Mouse (Mus musculus): Measurements from ENCODE around the gene H2afj. TPM values are rescaled to one million over a fixed set of nuclear protein-coding genes. Genes with fewer than 3 reads are reported as not detected.

Gene H2afj
- polyA plus RNA-seq (2012; rRNA removed; ENCODE audit: low replicate concordance): 129 and 225 TPM in 2 replicates

DNA sequence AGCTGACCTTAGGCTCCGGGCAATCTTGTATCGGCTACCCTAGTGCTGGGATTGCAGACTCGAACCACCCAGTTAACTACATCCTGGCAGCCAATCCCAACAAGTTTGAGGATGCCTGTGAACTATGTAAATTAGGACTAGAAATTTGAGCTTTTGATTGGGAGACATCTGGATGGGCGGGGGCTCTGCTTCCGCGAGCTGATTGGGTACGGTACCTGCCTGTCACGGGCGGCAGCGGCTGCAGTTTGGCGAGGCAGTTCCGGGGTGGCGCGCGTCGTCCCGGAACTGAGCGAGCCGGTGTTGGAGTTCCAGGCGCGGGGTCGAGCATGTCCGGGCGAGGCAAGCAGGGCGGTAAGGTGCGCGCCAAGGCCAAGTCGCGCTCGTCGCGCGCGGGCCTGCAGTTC, at the start of gene H2afj:
H2afj (plus strand) TSS at position 231 of the 404 bp plus-strand sequence.

DNA sequence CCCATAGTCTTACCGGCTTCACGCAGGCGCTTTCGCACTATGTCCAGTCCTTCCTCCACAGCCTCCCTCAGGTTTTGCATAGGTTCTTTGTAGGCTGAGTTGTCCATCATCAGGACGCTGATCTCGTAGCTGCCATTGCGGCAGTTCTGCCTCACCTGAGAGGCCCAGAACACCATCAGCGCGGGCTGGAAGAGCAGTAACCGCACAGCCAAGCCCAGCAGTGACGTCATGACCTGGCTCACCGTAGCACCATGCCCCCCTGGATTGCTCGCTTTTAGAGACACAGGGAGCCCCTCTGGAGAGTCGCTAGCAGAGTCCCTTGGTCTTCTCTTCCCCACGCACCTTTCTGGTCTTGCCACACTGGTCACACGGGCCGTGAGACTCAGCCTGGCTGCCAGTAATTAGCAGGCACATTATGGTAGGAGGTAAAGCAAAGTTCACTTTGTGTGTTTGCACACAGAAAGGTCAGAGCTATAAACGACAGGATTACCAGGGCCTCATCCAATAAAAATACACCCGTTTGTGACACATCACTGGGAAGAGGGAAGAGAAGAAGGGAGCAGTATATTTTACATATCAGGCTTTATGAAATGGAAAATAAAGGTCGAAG, 26.6 kb upstream of the H2afj start, which contains the start of gene Gucy2c:
Gucy2c (minus strand) TSS at position 389 of the 610 bp plus-strand sequence.

DNA sequence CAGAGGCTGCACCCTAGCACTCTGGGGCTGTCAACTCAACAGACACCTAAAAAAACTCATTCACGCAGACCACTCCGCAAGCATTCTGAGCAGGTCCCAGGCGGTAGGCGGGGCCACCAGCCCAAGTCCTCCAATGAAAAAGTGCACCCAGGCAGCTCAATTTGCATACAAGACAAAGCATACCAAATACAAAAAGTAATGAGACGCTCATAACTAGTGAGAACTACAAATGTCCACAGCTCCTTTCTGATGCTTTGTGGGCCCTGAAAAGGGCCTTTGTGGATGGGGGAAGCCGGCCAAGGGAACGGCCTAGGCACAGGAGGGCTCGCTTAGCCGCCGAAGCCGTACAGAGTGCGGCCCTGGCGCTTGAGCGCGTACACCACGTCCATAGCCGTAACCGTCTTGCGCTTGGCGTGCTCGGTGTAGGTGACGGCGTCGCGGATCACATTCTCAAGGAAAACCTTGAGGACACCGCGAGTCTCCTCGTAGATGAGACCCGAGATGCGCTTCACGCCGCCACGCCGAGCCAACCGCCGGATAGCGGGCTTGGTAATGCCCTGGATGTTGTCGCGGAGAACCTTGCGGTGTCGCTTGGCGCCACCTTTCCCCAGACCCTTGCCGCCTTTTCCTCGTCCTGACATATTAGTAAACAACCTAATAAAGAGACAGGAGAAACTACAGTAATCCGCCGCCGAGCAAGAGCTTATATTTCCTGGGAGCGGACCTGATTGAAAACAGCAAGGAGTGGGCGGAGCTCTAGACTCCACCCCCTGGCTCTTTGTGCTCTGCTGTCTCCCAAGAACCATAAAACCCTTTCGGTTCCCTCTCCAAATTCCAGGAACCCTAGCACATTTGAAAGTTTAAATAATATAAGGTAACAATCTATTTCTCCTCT, 4.1 kb upstream of the H2afj start, which contains the start of gene Hist4h4:
Hist4h4 (minus strand) TSS at position 677 of the 895 bp plus-strand sequence.

DNA sequence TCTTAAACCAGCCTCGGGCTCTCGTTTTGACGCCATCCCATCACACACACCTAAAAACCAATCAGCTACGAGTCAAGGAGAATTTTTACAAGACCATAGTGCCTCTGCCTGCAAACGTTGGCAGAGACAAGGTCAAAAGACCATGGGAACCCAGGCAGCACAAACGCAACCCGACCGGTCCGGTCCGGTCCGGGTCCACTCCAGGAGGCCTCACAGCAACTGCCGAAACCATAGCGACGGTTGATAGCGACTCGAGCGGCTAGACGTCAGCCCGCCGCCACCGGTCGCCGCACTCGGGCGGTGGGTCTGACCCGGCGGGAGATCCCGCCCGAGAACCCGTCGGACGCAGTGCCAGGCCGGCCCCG, 19.5 kb downstream of the H2afj start, which contains the start of gene BC049715:
BC049715 (plus strand) TSS at position 111 of the 365 bp plus-strand sequence.

DNA sequence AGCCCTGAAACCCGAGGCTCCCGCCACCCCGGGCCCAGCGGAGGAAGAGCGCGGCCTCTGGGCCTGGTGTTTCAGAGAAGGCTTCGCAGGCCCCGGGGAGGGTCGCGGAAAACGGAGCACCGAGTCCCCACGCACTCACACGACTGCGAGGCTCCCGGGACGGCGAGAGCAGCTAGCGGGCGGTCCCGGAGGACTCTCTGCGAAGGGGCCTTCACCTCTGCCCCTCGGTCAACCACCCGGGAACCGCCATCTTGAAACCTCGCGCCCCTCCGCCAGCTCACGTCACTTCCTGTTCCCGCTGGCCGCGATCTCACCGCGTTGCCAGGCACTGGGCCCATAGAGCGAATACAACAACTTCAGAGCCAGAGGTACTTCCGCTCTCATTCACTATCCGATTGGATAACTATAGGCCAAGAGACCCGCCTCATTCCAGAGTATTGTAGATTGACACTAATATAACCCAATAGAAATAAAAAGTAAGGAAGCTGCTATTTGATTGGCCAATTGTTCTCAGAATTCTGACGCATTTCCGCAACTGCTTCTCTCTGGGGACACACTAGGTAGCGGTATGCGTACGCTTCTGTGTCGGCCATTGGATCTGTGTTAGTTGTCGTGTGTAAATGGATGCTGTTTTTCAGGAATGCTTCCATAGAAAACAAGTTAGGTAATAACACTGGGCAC, 20.0 kb downstream of the H2afj start, which contains the start of gene Wbp11:
Wbp11 (minus strand) TSS at position 353 of the 681 bp plus-strand sequence.

DNA sequence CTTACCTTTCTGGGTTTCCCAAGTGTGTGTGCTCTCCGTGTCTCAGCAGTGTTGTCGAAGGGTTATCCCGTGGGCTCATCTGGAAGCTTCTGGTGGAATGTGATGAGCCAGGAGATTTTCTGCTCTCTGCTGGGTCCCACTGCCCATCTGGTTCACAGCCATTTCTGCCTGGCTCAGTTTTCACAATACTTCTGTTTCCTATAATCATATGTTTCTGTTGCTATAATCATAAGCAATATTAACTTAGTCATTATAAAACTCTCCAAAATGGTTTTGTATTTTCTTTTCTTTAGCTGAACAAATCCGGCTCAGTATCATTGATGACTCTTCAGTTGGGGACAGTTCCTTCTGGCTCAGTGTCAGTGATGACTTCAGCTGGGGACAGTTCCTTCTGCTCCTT, 27.3 kb downstream of the H2afj start, which contains the start of gene Smco3:
Smco3 (minus strand) TSS at position 101 of the 400 bp plus-strand sequence.

DNA sequence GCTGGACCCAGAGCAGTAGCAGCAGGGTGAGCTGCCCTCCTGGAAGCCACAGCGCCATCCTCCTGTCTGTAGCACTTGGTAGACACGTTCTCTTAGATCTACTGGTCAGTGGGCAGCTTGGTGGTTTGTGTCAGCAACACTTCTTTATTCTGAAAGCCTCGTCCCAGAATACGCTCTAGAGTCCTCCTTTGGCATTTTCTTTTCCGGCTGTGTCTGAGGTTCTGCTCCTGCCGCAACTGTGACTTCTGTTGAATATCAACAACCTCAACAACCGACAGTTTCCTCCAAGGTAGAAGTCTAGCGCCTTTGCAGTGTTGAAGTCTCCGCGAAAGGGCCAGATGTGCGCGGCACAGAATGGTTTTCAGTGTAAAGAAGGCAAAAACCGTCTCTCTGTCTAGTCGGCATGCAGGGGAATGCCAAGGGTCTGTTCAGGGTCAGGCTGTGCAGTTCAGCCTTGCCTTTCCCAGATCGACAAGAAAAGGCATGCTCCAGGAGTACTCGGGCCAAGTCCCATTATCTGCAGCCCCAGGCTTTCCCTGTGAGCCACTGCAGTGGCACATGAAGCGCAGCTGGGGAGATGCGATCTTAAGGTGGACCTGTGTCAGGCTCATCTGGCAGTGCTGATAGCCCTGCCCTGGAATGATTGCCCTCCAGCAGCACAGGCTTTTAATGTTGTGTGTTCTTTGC, 49.3 kb downstream of the H2afj start, which contains the start of gene Art4:
Art4 (minus strand) TSS at position 548 of the 687 bp plus-strand sequence.

Other genes starting within 250 kb of the H2afj start
- 37.1 and 69.5 TPM in 2 replicates for gene Plbd1, start 146.3 kb upstream of the H2afj start, polyA plus RNA-seq (2012; rRNA removed; ENCODE audit: low replicate concordance)
- 0.03 and 0.05 TPM in 2 replicates for gene Gucy2c, start 26.5 kb upstream of the H2afj start, polyA plus RNA-seq (2012; rRNA removed; ENCODE audit: low replicate concordance)
- gene Hist4h4, start 3.8 kb upstream of the H2afj start, polyA plus RNA-seq (2012; rRNA removed; ENCODE audit: low replicate concordance): 0.34 and 1.8 TPM in 2 replicates
- 0.27 and 0.47 TPM in 2 replicates for gene BC049715, start 19.4 kb downstream of the H2afj start, polyA plus RNA-seq (2012; rRNA removed; ENCODE audit: low replicate concordance)
- gene Wbp11, start 20.0 kb downstream of the H2afj start, polyA plus RNA-seq (2012; rRNA removed; ENCODE audit: low replicate concordance): 30.6 and 38.2 TPM in 2 replicates
- 0.07 and 0.57 TPM in 2 replicates for gene Smco3, start 27.2 kb downstream of the H2afj start, polyA plus RNA-seq (2012; rRNA removed; ENCODE audit: low replicate concordance)
- 1.4 TPM in 2 replicates for gene Art4, start 49.5 kb downstream of the H2afj start, polyA plus RNA-seq (2012; rRNA removed; ENCODE audit: low replicate concordance)
- gene Mgp, start 67.6 kb downstream of the H2afj start, polyA plus RNA-seq (2012; rRNA removed; ENCODE audit: low replicate concordance): 1,564 and 1,581 TPM in 2 replicates
- 0.17 TPM in 1 of 2 replicates, not detected in the other for gene Erp27, start 113.9 kb downstream of the H2afj start, polyA plus RNA-seq (2012; rRNA removed; ENCODE audit: low replicate concordance)
- gene Pde6h, start 115.6 kb downstream of the H2afj start, polyA plus RNA-seq (2012; rRNA removed; ENCODE audit: low replicate concordance): 0.20 TPM in 1 of 2 replicates, not detected in the other
- gene Arhgdib, start 133.7 kb downstream of the H2afj start, polyA plus RNA-seq (2012; rRNA removed; ENCODE audit: low replicate concordance): 72.2 and 73.3 TPM in 2 replicates